Mouse (Mus musculus) layer of hippocampus, adult 18-20 months (tissue): ENCODE measurements around the gene Stk39. TPM values are rescaled to one million over a fixed set of nuclear protein-coding genes. Genes with fewer than 3 reads are reported as not detected.

Experiments used
- DNase-seq, 2 experiments: peaks; one replicate each; pipeline ENCODE4 v3.0.0; 2022; ENCODE audit warnings: low spot score in 2 of 2
- total RNA-seq, 2 experiments: library from RNA; stranded (reverse); gene quantifications; 2 replicates each; pipeline ENCODE4 v1.2.3; 2021

Stk39 gene
- total RNA-seq, 2 experiments from 2014 or later, result 82.1 to 82.4 TPM

- DNase-seq, result peak; percentile 71 to 92
Measured at GRCm38 (mm10) chr2:68349593-68350383, 122.3 kb downstream of the Stk39 start.

GRCm38 (mm10) chr2:68348966-68349365 is 123.1 kb downstream of the Stk39 start:
- peak; percentile 38 to 68 for DNase-seq

- peak in 1 of 2 experiments; percentile 41 for DNase-seq
Measured at GRCm38 (mm10) chr2:68346606-68347237, 125.3 kb downstream of the Stk39 start.

GRCm38 (mm10) chr2:68345269-68345668 is 126.8 kb downstream of the Stk39 start:
- DNase-seq, result no peak

GRCm38 (mm10) chr2:68343751-68344150 is 128.3 kb downstream of the Stk39 start:
- no peak for DNase-seq

- DNase-seq, result no peak
Measured at GRCm38 (mm10) chr2:68342122-68342646, 129.9 kb downstream of the Stk39 start.

GRCm38 (mm10) chr2:68336913-68337312 is 135.2 kb downstream of the Stk39 start:
- DNase-seq, result no peak

GRCm38 (mm10) chr2:68334945-68335344 is 137.1 kb downstream of the Stk39 start:
- DNase-seq, result no peak

- peak in 1 of 2 experiments; percentile 78 for DNase-seq
Measured at GRCm38 (mm10) chr2:68325306-68325705, 146.8 kb downstream of the Stk39 start.

- DNase-seq, result no peak
Measured at GRCm38 (mm10) chr2:68321230-68321629, 150.8 kb downstream of the Stk39 start.

GRCm38 (mm10) chr2:68320670-68321069 is 151.4 kb downstream of the Stk39 start:
- DNase-seq, result peak; percentile 66 to 88

- DNase-seq, result no peak
Measured at GRCm38 (mm10) chr2:68318452-68318851, 153.6 kb downstream of the Stk39 start.

GRCm38 (mm10) chr2:68317895-68318294 is 154.2 kb downstream of the Stk39 start:
- no peak for DNase-seq

GRCm38 (mm10) chr2:68317452-68317851 is 154.6 kb downstream of the Stk39 start:
- no peak for DNase-seq

- DNase-seq, result no peak
Measured at GRCm38 (mm10) chr2:68315258-68315657, 156.8 kb downstream of the Stk39 start.

- no peak for DNase-seq
Measured at GRCm38 (mm10) chr2:68310121-68310520, 161.9 kb downstream of the Stk39 start.

GRCm38 (mm10) chr2:68306519-68306918 is 165.5 kb downstream of the Stk39 start:
- no peak for DNase-seq

GRCm38 (mm10) chr2:68304771-68305460 is 167.2 kb downstream of the Stk39 start:
- no peak for DNase-seq

GRCm38 (mm10) chr2:68301811-68302542 is 170.1 kb downstream of the Stk39 start:
- peak; percentile 61 to 76 for DNase-seq

GRCm38 (mm10) chr2:68298356-68298755 is 173.7 kb downstream of the Stk39 start:
- DNase-seq, result no peak

GRCm38 (mm10) chr2:68297955-68298354 is 174.1 kb downstream of the Stk39 start:
- no peak for DNase-seq
